Mouse (Mus musculus) hindbrain, embryonic 12.5 days (tissue): Measurements from ENCODE around the gene Prap1. TPM values are rescaled to one million over a fixed set of nuclear protein-coding genes. Genes with fewer than 3 reads are reported as not detected.
"Not testable (repeated sequence)": the region's sequence is repeated elsewhere in the genome, so short reads cannot be mapped to it uniquely, and the experiment has no call there.

Experiments used
- ATAC-seq: fragments of 200-750 bp; cut with Nextera tagmentation; 2 replicates; pipeline ENCODE4 v1.8.0; 2017; ENCODE audit warnings: moderate TSS enrichment; ENCODE audit not compliant: low FRiP score
- H3K27ac ChIP-seq: fragments of 300-500 bp; sonication (generic); 2 replicates; pipeline ENCODE4 v1.5.1; 2016; ENCODE audit warnings: mild to moderate bottlenecking
- H3K27me3 ChIP-seq: fragments of 300-500 bp; sonication (generic); 2 replicates; pipeline ENCODE4 v1.6.1; 2016; ENCODE audit warnings: mild to moderate bottlenecking
- H3K36me3 ChIP-seq: fragments of 300-500 bp; sonication (generic); 2 replicates; pipeline ENCODE4 v1.6.1; 2016; ENCODE audit warnings: mild to moderate bottlenecking
- H3K4me1 ChIP-seq: fragments of 300-500 bp; sonication (generic); 2 replicates; pipeline ENCODE4 v1.6.1; 2016
- H3K4me2 ChIP-seq: fragments of 300-500 bp; sonication (generic); replicated peaks from 2 replicates; pipeline ENCODE4 v1.6.1; 2016; ENCODE audit warnings: mild to moderate bottlenecking
- H3K4me3 ChIP-seq: fragments of 300-500 bp; sonication (generic); 2 replicates; pipeline ENCODE4 v1.5.1; 2016; ENCODE audit warnings: mild to moderate bottlenecking
- H3K9ac ChIP-seq: fragments of 300-500 bp; sonication (generic); 2 replicates; pipeline ENCODE4 v1.6.1; 2016; ENCODE audit warnings: mild to moderate bottlenecking, moderate library complexity
- H3K9me3 ChIP-seq: fragments of 300-500 bp; sonication (generic); replicated peaks from 2 replicates; pipeline ENCODE4 v1.6.1; 2016; ENCODE audit warnings: mild to moderate bottlenecking
- WGBS: fragments of 180-500 bp; shearing (Covaris S2); methylation state at CpG from one replicate; pipeline ENCODE4 v1.1.7; 2016; 5-methylcytosine and 5-hydroxymethylcytosine counted together
- polyA plus RNA-seq: library from polyadenylated mRNA; unstranded; fragments of >200 nt; fragmentation: Nextera tagmentation; extraction: Ambion mirVana; gene quantifications from 2 replicates; pipeline ENCODE4 v1.2.1, GENCODE M21; 2016

The Prap1 gene
- polyA plus RNA-seq, 1 experiment from 2014 or later: not detected

GRCm38 (mm10) chr7:140122765-140123164 is 29.6 kb downstream of the Prap1 start:
- Histone ChIP-seq H3K27me3 (no peaks in the 10 kb centered on the region), H3K27ac (no peak overlapping the region), H3K9me3 (no peaks in the 10 kb centered on the region), H3K9ac (no peak overlapping the region), H3K4me3 (no peak overlapping the region), H3K4me1 (peaks cover 5% of the 10 kb centered on the region; the same call in 1 of the 2 replicates), H3K4me2 (no peak overlapping the region), H3K36me3 (no peaks in the 10 kb centered on the region)
- ATAC-seq: no peak
- 39% methylated on average over 4 of the region's 4 CpGs for WGBS

- no peak overlapping the region for H3K27ac ChIP-seq
- no peaks in the 10 kb centered on the region for H3K36me3 ChIP-seq
- 95% methylated on average over 1 of the region's 1 CpGs for WGBS
- H3K9ac ChIP-seq: no peak overlapping the region
- ATAC-seq: no peak
- no peak overlapping the region for H3K4me3 ChIP-seq
- no peaks in the 10 kb centered on the region for H3K9me3 ChIP-seq
- peaks cover 5% of the 10 kb centered on the region; the same call in 1 of the 2 replicates for H3K4me1 ChIP-seq
- no peak overlapping the region for H3K4me2 ChIP-seq
- no peaks in the 10 kb centered on the region for H3K27me3 ChIP-seq
These were observed 31.2 kb downstream of the Prap1 start for GRCm38 (mm10) chr7:140124382-140124781.

GRCm38 (mm10) chr7:140125278-140126021 is 32.3 kb downstream of the Prap1 start:
- H3K4me3 ChIP-seq: peak overlapping the region; percentile 71
- peak overlapping the region; percentile 84 for H3K9ac ChIP-seq
- under 1% methylated on average over 40 of the region's 40 CpGs for WGBS
- H3K9me3 ChIP-seq: no peaks in the 10 kb centered on the region
- peaks cover 7% of the 10 kb centered on the region; the same call in 1 of the 2 replicates for H3K36me3 ChIP-seq
- peak; percentile 97 for ATAC-seq
- peak overlapping the region; percentile 41; the same call in 1 of the 2 replicates for H3K27ac ChIP-seq
- peaks cover 5% of the 10 kb centered on the region; the same call in 1 of the 2 replicates for H3K4me1 ChIP-seq
- H3K27me3 ChIP-seq: no peaks in the 10 kb centered on the region
- peak overlapping the region; percentile 88 for H3K4me2 ChIP-seq

DNA sequence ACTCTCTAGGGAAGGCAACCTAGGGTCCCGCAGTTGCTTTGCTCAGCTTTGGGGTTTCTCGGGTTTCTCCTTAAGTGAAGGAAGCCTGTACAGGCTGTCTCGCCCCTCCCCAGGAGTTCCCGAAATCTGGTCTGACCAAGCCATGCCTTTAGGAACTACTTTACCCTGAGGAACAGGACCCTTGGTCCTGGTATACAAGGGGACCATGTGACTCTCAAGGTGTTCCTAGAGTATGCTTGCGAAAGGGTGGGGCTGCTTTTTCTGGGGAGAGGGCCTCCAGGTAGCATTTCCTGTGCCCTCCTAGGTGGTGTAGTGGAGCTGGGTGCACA is 32.8 kb downstream of the Prap1 start:
- peak overlapping the region; percentile 84 for H3K9ac ChIP-seq
- H3K9me3 ChIP-seq: no peaks in the 10 kb centered on the region
- peak overlapping the region; percentile 71 for H3K4me3 ChIP-seq
- peaks cover 5% of the 10 kb centered on the region; the same call in 1 of the 2 replicates for H3K4me1 ChIP-seq
- no peak; the same call in 1 of the 2 replicates for ATAC-seq
- H3K36me3 ChIP-seq: peaks cover 7% of the 10 kb centered on the region; the same call in 1 of the 2 replicates
- H3K27ac ChIP-seq: peak overlapping the region; percentile 41; the same call in 1 of the 2 replicates
- H3K27me3 ChIP-seq: no peaks in the 10 kb centered on the region
- WGBS: 9% methylated on average over 5 of the region's 5 CpGs
- peak overlapping the region; percentile 88 for H3K4me2 ChIP-seq

DNA sequence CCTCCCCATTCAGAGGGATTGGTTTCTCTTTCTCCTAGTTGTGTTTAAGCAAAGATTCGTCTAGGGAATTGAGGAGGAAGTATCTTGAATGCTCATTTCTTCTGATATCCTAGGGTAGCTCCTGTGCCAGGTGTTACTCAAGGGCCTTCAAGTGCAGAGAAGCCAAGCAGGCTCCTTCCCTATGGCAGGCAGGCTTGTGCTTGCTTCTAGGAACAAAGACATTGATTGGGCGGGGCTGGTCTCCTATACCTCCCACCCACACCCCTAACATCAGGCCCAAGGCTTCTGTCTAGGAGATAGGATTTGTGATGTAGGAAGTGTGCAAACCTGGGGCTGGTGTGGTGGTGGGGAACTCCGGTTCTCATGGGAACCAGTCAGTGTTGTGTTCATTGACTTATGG is 33.7 kb downstream of the Prap1 start:
- Histone ChIP-seq H3K4me1 (peaks cover 5% of the 10 kb centered on the region; the same call in 1 of the 2 replicates), H3K27ac (no peak overlapping the region), H3K9me3 (no peaks in the 10 kb centered on the region), H3K4me2 (no peak overlapping the region), H3K27me3 (no peaks in the 10 kb centered on the region), H3K4me3 (no peak overlapping the region), H3K9ac (no peak overlapping the region), H3K36me3 (peaks cover 7% of the 10 kb centered on the region; the same call in 1 of the 2 replicates)
- no peak for ATAC-seq
- 92% methylated on average over 3 of the region's 3 CpGs for WGBS

GRCm38 (mm10) chr7:140127911-140128310 is 34.7 kb downstream of the Prap1 start:
- Histone ChIP-seq H3K4me3 (no peak overlapping the region), H3K27ac (no peak overlapping the region), H3K9me3 (no peaks in the 10 kb centered on the region), H3K4me1 (peaks cover 5% of the 10 kb centered on the region; the same call in 1 of the 2 replicates), H3K27me3 (no peaks in the 10 kb centered on the region), H3K9ac (no peak overlapping the region), H3K36me3 (peaks cover 7% of the 10 kb centered on the region; the same call in 1 of the 2 replicates), H3K4me2 (no peak overlapping the region)
- no peak for ATAC-seq
- 95% methylated on average over 2 of the region's 2 CpGs for WGBS

DNA sequence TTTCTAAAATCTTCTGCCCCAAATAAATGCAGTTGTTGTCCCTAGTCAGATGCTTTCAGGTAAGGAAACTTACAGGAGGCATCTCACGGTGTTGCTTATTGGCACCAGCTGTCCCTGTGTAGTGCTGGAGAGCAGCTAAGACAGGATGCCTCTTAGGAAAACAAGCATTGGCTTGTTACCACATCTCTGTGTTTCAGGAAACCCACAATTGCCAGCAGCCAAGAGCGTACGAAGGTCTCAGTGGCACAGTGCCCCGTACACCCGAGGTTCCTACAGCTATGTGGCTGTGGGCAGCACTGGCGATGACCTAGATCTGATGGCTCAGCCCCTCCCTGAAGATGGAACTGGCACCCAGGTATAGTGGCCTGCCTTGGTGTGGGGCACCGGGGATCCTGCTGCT is 39.0 kb downstream of the Prap1 start:
- H3K9ac ChIP-seq, H3K36me3 ChIP-seq, H3K27ac ChIP-seq, H3K4me1 ChIP-seq, H3K9me3 ChIP-seq, H3K4me2 ChIP-seq, H3K4me3 ChIP-seq, ATAC-seq, H3K27me3 ChIP-seq: not testable (repeated sequence)
- WGBS: 93% methylated on average over 7 of the region's 7 CpGs

- H3K4me3 ChIP-seq, ATAC-seq, H3K27ac ChIP-seq, H3K4me2 ChIP-seq, H3K4me1 ChIP-seq, H3K36me3 ChIP-seq, H3K9ac ChIP-seq, H3K27me3 ChIP-seq, H3K9me3 ChIP-seq: not testable (repeated sequence)
- 96% methylated on average over 7 of the region's 7 CpGs for WGBS
These were observed 40.8 kb downstream of the Prap1 start for GRCm38 (mm10) chr7:140134033-140134432.

- 93% methylated on average over 5 of the region's 5 CpGs for WGBS
- Histone ChIP-seq H3K4me2 (no peak overlapping the region), H3K9me3 (no peaks in the 10 kb centered on the region), H3K9ac (no peak overlapping the region), H3K27me3 (no peaks in the 10 kb centered on the region), H3K4me3 (no peak overlapping the region), H3K27ac (no peak overlapping the region), H3K4me1 (peaks cover 8% of the 10 kb centered on the region), H3K36me3 (no peaks in the 10 kb centered on the region)
- ATAC-seq: no peak
These were observed 42.0 kb downstream of the Prap1 start for GRCm38 (mm10) chr7:140135106-140135770.

DNA sequence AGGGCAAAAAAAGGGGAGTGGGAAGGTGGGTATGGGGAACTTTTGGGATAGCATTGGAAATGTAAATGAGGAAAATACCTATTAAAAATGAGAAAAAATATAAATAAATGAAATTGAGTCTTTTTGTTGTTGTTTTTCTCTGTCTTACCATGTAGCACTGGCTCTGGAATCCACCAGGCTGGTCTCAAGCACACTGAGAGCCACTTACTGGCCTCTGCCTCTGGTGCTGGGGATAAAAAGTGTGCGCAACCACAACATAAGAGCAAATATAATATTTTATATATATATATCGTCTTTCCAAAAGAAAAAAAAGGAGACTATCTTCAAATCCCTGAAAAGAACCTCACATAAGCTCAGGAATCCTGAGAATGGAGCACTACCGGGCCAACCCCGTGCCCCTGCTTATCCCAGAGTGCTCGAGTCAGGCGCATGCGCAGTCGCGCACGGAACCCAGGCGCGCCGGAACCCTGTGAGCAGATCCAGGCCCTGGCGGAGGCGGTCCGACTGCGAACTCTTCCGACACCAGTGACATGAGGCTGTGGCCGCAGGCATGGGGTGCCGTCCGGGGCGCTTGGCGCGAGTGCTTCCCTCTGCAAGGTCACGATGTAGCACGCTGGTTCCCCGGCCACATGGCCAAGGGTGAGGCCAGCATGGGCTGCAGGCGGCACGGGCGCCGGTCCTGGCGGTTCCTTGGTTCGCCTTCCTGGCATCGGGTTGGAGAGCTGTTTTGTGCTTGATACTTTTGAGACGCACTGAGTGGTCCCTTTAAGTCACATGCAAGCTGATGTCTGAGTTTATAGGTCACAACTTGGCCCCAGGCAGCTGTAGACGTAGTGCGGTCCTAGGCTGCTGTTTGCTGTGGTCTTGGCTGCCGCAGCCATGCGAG is 44.2 kb downstream of the Prap1 start, which contains the start of gene Mtg1:
Mtg1 (plus strand) TSS at position 430 of the 886 bp plus-strand sequence.
- peak within 1 kb of the TSS; percentile 80 for H3K4me3 ChIP-seq
- H3K9me3 ChIP-seq: no peaks in the 10 kb centered on the region
- peak within 1 kb of the TSS; percentile 92 for H3K4me2 ChIP-seq
- peaks cover 8% of the 10 kb centered on the region for H3K4me1 ChIP-seq
- ATAC-seq: peak; percentile 97
- peak within 1 kb of the TSS; percentile 79 for H3K27ac ChIP-seq
- no peaks in the 10 kb centered on the region for H3K27me3 ChIP-seq
- H3K36me3 ChIP-seq: no peaks in the 10 kb centered on the region
- 2% methylated on average over 39 of the region's 39 CpGs for WGBS
- H3K9ac ChIP-seq: peak within 1 kb of the TSS; percentile 87

DNA sequence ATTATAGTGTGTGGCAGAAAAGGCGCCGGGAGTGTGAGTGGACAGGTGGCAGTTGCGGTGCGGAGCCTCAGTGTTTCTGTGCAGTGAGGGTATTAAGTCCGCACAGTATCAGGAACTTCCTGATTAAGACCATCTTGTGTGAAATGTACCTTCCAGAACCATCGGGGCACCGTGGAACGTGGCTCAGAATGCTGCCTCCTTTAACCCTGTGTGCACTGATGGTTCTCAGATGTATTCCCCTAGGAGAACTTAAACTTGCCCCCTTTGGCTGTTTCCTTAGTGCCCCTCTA is 44.8 kb downstream of the Prap1 start:
- H3K4me2 ChIP-seq: peak overlapping the region; percentile 92
- peak overlapping the region; percentile 87 for H3K9ac ChIP-seq
- H3K9me3 ChIP-seq: no peaks in the 10 kb centered on the region
- H3K27me3 ChIP-seq: no peaks in the 10 kb centered on the region
- peaks cover 8% of the 10 kb centered on the region for H3K4me1 ChIP-seq
- no peak; the same call in 1 of the 2 replicates for ATAC-seq
- H3K27ac ChIP-seq: peak overlapping the region; percentile 79
- peak overlapping the region; percentile 80 for H3K4me3 ChIP-seq
- no peaks in the 10 kb centered on the region for H3K36me3 ChIP-seq
- under 1% methylated on average over 8 of the region's 8 CpGs for WGBS

GRCm38 (mm10) chr7:140141350-140141749 is 48.2 kb downstream of the Prap1 start:
- no peak overlapping the region for H3K4me2 ChIP-seq
- H3K4me1 ChIP-seq: peaks cover 8% of the 10 kb centered on the region
- H3K4me3 ChIP-seq: no peak overlapping the region
- WGBS: 8% methylated on average over 14 of the region's 14 CpGs
- no peaks in the 10 kb centered on the region for H3K9me3 ChIP-seq
- H3K36me3 ChIP-seq: no peaks in the 10 kb centered on the region
- H3K27me3 ChIP-seq: no peaks in the 10 kb centered on the region
- no peak for ATAC-seq
- H3K9ac ChIP-seq: no peak overlapping the region
- no peak overlapping the region for H3K27ac ChIP-seq
